Mouse (Mus musculus) spleen, postnatal 4 days (tissue): ENCODE data around the gene Entpd1.

ENCODE experiments used
- DNase-seq, 2 experiments: peaks; one replicate each; pipeline ENCODE4 v3.0.0; 2022; ENCODE audit warnings: low spot score in 2 of 2

Gene Entpd1

GRCm38 (mm10) chr19:40726148-40726547, 114.0 kb downstream of the Entpd1 start:
- DNase-seq, result no peak

- DNase-seq, result no peak
Measured at GRCm38 (mm10) chr19:40726614-40727013, 114.4 kb downstream of the Entpd1 start.

DNA sequence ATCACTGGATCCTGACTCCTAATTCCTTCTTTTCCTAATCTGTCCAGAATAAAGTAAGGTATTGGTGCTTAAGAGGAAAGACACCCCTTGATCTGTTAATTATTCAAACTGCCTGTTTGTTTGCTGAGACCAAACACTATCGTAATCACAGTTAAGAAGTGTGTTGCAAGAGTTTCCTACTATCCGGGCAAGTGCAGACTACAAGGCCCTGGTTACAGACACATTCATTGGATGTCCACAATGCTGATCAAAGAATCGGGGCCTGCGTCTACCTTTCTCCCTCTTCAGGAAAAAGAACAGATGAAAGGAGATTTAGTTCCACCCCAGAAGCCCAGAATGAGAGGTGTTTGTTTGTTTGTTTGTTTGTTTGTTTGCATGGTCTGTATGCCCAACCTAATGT, 116.0 kb downstream of the Entpd1 start:
- DNase-seq, result peak in 1 of 2 experiments; percentile 44

- DNase-seq, result peak in 1 of 2 experiments; percentile 51
Measured at GRCm38 (mm10) chr19:40728732-40729420, 116.7 kb downstream of the Entpd1 start.

DNA sequence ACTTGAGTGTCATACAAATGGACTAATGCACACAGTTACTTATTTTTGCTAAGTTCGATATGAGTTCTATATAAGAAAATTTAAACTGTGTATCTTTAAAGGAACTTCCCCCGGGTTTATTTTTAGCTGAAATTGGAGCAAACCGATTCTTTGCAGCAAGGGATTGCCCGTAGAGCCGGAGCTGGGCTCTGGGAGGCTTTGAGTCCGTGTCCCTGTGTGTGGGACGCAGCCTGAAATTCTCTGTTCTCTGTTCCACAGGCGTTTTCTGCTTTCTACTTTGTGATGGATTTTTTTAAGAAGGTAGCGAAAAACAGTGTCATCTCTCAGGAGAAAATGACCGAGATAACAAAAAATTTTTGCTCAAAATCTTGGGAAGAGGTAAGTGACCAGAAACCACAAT, 121.2 kb downstream of the Entpd1 start:
- DNase-seq, result no peak

DNA sequence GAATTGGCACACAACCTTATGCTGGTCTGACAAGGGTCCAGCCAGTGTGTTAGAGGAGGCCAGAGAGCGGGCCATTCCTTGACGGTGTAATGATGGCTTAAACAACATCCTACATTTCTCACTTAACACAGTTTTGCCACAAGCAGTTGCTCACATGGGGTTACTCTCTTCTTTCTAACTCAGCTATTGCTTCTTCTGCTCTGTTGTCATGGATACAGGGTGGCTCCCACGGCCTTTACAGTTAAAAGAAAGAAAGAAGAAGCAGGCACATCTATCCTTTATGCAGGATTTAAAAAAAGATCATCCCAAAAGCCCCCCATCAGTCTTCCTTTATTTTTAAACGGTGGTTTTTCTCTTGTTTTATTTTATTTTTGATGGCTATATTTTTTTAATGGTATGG, 121.7 kb downstream of the Entpd1 start:
- DNase-seq, result no peak

DNA sequence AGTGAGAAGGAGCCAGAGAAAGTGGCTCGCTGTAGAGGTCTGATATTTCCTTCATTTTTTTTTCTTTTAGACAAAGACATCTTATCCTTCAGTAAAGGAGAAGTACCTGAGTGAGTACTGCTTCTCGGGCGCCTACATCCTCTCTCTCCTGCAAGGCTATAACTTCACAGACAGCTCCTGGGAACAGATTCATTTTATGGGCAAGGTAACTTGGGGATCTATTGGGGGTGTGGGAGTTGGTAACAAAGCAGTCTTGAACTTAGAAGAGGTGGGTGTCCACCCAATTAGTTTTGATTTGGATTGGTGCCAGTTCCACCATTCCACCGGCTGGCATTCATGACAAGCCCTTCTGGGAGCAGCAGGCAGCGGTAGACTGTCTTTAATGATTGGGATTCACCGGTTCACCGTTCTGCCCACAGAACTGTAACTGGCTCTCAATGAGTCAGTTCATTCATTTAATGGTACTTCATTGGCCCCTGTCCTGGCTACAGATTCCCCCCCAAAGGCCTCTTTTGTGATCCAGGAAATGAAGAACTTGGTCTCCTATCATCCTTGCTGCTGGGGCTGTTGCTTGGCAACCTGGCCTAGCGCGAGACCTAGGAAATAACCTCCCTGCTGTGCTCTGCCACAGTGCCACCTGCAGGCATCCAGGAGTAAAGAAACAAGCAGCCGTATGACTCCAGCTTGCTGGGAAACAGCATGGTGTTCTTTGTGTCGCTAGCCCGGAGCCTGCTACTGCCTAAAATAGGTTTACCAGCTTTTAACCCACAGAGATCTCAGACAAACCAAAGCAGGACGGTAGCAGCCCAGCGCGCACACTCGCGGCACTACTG, 124.7 kb downstream of the Entpd1 start:
- peak; percentile 30 to 67 for DNase-seq

- no peak for DNase-seq
Measured at GRCm38 (mm10) chr19:40737613-40738012, 125.4 kb downstream of the Entpd1 start.

GRCm38 (mm10) chr19:40738683-40739324, 126.6 kb downstream of the Entpd1 start:
- peak in 1 of 2 experiments; percentile 46 for DNase-seq

GRCm38 (mm10) chr19:40746603-40747002, 134.4 kb downstream of the Entpd1 start:
- DNase-seq, result peak; percentile 12 to 52

DNA sequence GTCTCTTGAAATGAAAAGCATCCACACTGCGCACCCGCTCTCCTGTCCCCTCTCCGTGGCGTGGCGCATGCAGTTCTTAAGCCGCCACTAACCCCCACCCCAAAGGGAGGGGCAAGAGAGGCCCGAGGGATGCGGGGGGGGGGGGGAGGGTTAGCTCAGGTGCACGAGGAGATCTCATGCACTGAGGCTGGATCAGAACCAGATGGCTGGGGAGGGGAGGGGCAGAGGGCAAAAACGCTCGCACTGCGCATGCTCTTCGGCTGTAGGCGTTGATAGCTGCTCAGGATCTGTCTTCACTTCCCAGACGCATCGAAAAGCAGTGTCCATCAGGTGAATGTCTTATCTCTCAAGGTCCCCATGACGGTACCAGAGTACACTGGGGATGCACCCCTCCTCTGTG, 136.4 kb downstream of the Entpd1 start, which contains the start of gene Cc2d2b:
TSS of gene Cc2d2b (plus strand) at position 195 of the 400 bp plus-strand sequence.
- peak in 1 of 2 experiments; percentile 54 for DNase-seq

GRCm38 (mm10) chr19:40754311-40754710, 142.1 kb downstream of the Entpd1 start:
- peak; percentile 78 to 91 for DNase-seq

DNA sequence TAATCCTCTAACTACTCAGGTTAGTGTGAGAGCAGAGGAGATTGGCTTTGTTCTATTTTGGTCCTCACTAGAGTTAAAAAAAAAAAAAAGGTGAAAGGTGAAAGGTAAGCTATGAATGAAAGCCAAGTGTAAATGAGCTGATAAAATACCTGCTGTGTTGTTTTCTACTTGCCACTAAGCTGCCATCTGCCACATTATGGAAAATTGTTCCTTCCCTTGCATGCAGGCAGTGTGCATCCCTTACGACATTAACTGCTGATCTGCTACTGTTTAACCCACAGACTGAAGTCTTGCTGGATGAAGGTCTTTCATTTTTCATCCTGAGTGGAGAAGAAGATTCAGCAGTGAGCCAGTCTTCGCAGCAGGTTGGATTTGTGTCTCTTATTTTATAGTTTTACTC, 147.9 kb downstream of the Entpd1 start:
- DNase-seq, result no peak

DNA sequence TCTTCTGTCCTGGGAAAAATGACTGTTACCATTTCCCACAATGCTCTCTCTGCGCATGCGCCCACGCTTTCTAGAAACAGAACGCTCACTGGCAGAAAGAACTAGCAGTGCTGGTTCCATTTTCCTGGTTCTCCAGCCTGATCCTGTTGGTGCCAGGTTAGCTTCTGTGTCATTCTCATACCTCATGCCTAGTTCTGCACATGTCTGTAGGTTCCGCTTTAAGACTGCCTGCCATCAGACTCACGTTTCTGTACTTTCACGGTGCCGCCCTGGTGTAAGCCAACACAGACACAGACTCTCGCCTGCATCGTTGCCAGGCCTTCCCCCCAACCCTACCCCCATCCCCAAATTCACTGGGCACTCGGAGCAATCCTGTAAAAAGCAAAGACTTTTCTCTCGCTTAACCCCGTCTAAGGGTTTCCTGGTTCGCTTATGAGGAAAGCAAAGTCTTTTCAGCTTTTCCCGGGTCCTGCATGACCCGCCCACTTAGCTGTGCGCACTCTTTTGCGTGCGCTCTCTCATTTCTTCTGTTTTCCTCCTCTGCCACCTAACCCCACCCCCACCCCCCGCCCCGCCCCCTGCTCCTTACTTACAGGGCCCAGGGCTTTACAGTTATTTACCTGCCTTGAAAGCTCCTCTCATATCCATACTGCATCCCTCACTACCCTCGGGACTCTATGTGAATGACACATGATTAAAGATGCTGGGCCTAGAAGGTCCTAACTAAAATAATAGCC, 150.0 kb downstream of the Entpd1 start:
- peak in 1 of 2 experiments; percentile 32 for DNase-seq

DNA sequence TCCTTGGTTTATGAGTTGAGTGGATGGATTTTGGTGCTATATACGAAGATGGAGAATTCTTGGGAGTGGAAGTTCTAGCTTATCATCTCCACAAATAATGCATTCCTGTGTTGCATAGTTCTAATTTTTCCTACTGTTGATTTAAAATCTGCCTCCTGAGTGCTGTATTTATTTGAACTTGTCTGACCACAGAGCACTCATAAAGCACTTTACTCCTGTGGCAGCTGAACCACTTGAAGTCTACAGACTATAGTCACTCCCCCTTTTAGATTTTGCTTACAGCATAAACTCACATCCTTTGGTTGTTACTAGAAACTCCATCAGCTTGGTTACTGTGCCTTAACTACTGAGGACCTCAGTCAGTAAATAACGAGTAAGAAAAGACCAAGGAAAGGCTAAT, 155.0 kb downstream of the Entpd1 start:
- no peak for DNase-seq

GRCm38 (mm10) chr19:40769341-40769770, 157.2 kb downstream of the Entpd1 start:
- DNase-seq, result peak; percentile 85 to 86

DNA sequence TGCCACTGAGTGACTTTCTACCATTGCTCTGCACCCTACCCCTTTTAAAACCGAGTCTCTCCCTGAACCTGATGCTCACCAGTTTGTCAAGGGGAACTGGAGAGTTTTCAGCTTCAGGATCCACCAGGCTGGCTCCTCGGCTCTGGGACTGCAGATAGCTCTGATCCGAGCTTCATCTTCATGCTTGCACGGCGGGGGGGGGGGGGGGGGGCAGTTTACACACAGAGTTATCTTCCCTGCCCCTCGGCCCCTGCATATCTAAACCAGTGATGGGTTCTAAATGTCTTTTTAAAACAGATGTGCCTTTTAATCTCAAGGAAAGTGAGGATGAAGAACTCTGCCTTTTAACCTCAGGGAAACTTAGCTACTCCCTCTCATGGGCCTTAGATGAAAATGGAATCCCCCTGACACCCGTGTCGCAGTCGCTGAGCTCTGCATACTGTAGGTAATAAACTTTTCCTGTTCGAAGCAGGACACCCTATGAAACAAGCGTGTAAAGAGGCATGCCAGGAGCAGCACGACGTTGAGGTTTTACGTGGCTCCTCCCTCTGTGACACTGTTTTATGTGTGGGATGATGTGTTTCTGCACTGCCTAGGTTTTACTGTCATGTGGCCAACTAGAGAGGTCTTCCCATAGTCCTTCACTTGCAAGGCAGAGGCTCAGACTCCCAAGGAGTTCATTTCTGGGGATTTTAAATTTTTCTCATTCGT, 176.0 kb downstream of the Entpd1 start:
- no peak for DNase-seq

DNA sequence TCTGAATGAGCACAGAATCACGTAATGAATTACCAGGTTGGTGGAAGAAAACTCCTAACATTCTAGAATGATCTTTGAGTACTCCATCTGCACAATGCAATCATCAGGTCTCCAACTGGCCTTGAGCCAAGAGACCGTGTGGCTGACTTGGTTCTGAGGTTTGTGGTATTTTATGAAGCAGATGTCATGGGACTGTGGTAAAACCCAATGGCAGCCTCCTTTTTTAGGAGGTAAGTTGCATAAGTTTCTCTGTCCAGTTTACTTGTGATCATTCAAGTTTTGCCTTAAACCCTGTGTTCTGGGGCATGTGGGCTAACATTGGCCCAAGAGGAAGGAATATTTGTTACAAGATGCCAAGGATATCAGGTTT, 176.5 kb downstream of the Entpd1 start:
- DNase-seq, result no peak
